Mouse (Mus musculus) bone marrow macrophage, adult 2 months (primary cell): Measurements from ENCODE around the gene Cavin1. TPM values are rescaled to one million over a fixed set of nuclear protein-coding genes. Genes with fewer than 3 reads are reported as not detected.

Experiments used
- H3K27ac ChIP-seq: 2 replicates; pipeline ENCODE4 v1.5.1; 2012; ENCODE audit warnings: low read depth, low read length; ENCODE audit not compliant: insufficient read depth
- H3K4me1 ChIP-seq: 2 replicates; pipeline ENCODE4 v1.6.1; 2012; ENCODE audit warnings: low read length; ENCODE audit not compliant: control insufficient read depth, insufficient read depth
- H3K4me3 ChIP-seq: 2 replicates; pipeline ENCODE4 v1.5.1; 2012; ENCODE audit warnings: mild to moderate bottlenecking, low read length, moderate library complexity; ENCODE audit not compliant: insufficient read depth
- CTCF ChIP-seq: IDR thresholded peaks from 2 replicates; pipeline ENCODE4 v1.5.1; 2012; ENCODE audit warnings: low read depth, mild to moderate bottlenecking, low read length, moderate library complexity
- POLR2A ChIP-seq: IDR thresholded peaks from 2 replicates; pipeline ENCODE4 v1.6.1; 2012; ENCODE audit warnings: mild to moderate bottlenecking, low read depth, low read length, borderline replicate concordance
- polyA plus RNA-seq: library from polyadenylated mRNA; stranded (reverse); fragments of >200 nt; gene quantifications from 2 replicates; pipeline ENCODE4 v1.2.4, GENCODE M21; 2012; ENCODE audit not compliant: missing spikeins, insufficient read depth, insufficient read length

Cavin1 gene
- polyA plus RNA-seq, 1 experiment: 3.8 TPM

DNA sequence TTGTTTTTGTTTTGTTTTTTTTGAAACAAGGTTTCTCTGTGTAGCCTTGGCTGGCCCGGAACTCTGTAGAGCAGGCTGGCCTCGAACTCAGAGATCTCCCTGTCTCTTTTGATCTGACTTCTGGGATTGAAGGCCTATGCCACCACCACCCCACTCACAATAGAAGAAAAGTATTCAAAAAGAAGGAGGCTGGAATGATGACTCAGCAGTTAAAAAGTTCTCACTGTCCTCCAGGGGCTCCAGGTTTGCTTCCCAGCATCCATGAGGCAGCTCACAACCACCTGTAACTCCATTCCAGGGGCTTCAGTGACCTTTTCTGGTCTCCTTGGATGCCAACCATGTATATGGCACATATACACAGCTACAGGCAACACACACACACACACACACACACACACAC is 28.1 kb upstream of the Cavin1 start:
- Histone ChIP-seq H3K4me3 (no peak overlapping the region), H3K27ac (no peak overlapping the region), H3K4me1 (peaks cover 37% of the 10 kb centered on the region)
- TF ChIP-seq CTCF (no peak), POLR2A (no peak)

DNA sequence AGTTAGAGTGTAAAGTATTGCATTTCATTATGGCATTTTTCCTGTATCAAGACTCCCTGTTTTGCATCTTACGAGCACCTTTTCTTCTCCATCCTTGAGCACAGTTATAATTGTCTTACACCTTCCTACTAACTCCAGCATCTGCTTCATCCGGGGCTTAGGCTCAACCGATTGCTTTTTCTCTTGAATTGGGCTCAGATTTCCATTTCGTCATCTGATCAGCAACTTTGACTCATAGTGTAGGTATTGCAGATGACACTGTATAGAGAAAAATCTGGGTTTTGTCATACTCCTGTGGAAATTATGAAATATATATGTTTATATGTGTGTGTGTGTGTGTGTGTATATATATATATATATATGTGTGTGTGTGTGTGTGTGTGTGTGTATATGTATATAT is 25.8 kb upstream of the Cavin1 start:
- H3K4me3 ChIP-seq: no peak overlapping the region
- no peak for TF ChIP-seq CTCF
- no peak for TF ChIP-seq POLR2A
- H3K27ac ChIP-seq: no peak overlapping the region
- H3K4me1 ChIP-seq: peaks cover 36% of the 10 kb centered on the region

DNA sequence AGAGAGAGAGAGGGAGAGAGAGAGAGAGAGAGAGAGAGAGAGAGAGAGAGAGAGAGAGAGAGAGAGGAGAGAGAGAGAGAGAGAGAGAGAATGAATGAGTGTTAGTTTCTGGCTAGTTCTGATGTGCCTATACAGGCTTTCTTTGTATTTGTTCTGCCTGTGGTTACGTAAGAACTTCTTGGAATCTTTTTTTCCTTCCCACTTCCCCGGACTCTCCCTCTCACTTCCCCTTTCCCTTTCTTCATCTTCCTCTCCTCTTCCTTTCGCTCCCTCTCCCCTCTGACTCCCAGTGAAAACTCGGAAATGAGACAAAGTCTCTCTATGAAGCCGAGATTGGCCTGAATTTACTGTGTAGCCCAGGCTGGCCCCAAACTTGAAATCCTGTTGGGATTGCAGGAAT is 24.0 kb upstream of the Cavin1 start:
- peak overlapping the region; percentile 74 for H3K27ac ChIP-seq
- H3K4me3 ChIP-seq: peak overlapping the region; percentile 42; the same call in 1 of the 2 replicates
- TF ChIP-seq POLR2A (no peak), CTCF (no peak)
- peaks cover 27% of the 10 kb centered on the region for H3K4me1 ChIP-seq

DNA sequence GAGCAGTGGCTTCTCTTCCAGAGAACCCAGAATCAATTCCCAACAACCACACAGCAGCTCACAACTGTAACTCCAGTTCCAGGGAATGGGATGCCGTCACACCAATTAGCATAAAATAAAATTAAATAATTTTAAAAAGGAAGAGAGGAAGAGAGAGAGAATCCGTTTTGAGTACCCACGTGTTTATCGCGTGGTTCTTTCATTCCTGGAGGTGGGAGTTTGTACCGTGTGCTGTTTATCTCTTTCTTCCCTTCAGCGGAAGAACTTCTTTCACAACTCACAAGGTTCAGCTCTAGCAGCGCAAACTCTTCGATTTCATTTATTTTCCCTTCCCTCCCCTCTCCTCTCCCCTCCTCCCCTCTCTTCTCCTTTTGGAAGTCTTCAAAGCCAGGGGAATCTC is 23.5 kb upstream of the Cavin1 start:
- Histone ChIP-seq H3K27ac (peak overlapping the region; percentile 74), H3K4me3 (peak overlapping the region; percentile 42; the same call in 1 of the 2 replicates), H3K4me1 (peaks cover 23% of the 10 kb centered on the region)
- no peak for TF ChIP-seq POLR2A
- TF ChIP-seq CTCF: no peak

DNA sequence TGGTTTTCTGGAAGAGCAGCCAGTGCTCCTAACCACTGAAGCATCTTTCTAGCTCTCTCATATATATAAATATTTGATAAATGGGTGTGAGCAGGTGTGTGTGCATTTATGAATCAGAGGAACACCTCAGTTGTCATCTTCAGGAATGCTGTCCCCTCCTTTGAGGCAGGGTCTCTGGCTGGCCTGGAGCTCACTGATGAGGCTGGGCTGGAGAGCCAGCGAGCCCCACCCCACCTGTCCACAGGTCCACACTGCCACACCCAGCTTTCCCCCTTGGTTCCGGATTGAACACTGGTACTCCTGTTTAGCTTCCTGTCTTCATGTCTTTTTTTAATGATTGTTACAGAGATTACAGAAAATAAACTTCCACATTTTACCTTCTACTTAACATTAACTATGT is 22.8 kb upstream of the Cavin1 start:
- Histone ChIP-seq H3K4me3 (peak overlapping the region; percentile 27), H3K27ac (peak overlapping the region; percentile 39), H3K4me1 (peaks cover 23% of the 10 kb centered on the region)
- TF ChIP-seq POLR2A: no peak
- TF ChIP-seq CTCF: no peak

DNA sequence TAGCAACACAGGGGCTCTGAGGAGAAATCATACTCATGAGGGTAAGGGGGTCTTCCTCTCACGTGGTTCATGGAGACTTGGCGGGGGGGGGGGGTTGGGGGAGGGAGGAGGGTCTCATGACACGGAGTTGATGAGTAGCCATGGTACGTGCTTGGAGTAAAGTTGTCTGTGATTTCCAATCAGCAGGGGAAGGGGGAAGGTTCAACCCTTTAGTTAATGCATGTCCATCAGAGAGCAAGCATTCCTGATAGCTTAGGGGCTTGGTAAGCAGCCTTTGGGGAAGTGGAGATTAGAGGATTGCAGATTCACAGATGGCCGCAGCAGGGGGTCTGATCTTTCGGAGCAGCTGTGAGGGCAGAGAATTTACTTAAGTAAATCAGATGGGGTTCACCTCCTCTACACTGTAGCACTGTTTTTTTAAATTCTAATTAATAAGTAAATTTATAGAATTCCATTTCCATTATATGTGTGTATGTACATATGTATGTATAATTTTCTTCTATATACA is 20.4 kb upstream of the Cavin1 start:
- Histone ChIP-seq H3K4me3 (no peak overlapping the region), H3K27ac (no peak overlapping the region), H3K4me1 (peaks cover 21% of the 10 kb centered on the region)
- TF ChIP-seq POLR2A (no peak), CTCF (no peak)

DNA sequence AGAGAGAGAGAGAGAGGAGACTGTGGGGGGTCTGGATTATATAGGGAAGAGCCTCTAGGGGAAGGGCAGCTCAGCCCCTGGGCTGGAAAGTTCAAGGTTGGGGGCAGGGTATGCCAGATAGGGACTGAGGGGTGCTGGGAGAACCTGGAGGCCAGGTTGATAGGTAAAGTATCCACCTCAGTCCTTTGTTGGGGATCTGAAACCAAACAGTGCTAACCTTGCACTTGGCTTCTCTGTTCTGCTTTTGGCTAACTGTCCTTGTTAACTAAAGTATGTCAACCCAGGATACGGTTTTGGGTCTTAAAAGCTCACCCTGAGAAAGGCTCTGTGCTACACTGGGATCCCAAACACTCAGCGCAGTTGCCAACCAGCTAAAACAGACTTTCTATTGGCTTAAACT is 19.0 kb upstream of the Cavin1 start:
- H3K4me1 ChIP-seq: peaks cover 17% of the 10 kb centered on the region

DNA sequence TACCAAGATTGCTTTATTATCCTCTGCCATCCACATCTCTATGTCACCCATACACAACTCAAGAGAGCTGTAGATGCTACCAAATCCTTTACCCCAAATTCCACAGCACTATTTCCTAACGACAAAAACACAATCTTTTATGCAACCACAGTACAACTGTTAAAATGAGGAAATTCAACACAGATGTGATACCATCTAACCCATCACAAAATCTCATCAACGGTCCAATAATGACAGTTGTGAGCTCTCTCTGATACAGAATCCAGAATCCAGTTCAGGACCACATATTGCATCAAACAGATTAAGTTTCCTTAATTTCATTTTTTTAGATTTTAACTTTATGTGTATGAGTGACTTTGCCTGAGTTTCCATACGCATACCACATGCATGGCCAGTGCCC is 18.0 kb upstream of the Cavin1 start:
- TF ChIP-seq POLR2A (no peak), CTCF (no peak)
- Histone ChIP-seq H3K27ac (no peak overlapping the region), H3K4me3 (no peak overlapping the region), H3K4me1 (peaks cover 16% of the 10 kb centered on the region)

More for the DNA sequence above, 19.0 kb upstream of the Cavin1 start:
- TF ChIP-seq CTCF: no peak
- TF ChIP-seq POLR2A: no peak
- no peak overlapping the region for H3K4me3 ChIP-seq
- H3K27ac ChIP-seq: no peak overlapping the region

DNA sequence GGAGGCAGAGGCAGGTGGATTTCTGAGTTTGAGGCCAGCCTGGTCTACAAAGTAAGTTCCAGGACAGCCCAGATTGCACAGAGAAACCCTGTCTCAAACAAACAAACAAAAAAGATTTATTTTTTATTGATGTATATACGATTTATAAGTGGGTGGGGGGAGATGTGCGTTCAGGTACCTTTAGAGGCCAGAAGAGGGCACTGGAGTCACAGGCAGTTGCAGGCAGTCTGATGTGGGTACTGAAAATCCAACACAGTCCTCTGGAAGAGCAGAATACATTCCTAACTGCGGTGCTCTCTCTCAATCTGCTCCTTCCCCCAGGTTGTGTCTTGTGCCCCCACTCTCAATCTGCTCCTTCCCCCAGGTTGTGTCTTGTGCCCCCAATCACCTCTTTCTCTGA is 14.9 kb upstream of the Cavin1 start:
- TF ChIP-seq CTCF (peak; percentile 49; the same call in 1 of the 2 replicates), POLR2A (no peak)
- Histone ChIP-seq H3K4me1 (peaks cover 10% of the 10 kb centered on the region), H3K4me3 (no peak overlapping the region), H3K27ac (no peak overlapping the region)

DNA sequence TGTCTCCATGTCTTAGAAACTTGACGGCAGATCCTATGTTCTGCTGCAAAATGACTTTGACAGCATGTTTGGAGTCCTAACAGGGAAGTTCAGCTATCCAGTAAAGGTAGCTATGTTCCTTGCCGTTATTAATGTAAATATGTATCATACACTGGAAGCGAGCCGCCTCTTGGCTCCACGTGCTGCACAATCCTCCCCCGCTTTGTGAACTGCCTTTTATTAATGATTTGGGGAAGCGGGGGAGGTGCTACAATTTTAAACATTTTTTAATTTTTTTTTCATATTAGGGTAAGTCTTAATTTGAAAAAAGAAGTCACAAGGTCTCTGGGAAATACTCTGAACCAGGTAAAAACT is 13.1 kb upstream of the Cavin1 start:
- H3K4me3 ChIP-seq: no peak overlapping the region
- H3K27ac ChIP-seq: no peak overlapping the region
- TF ChIP-seq CTCF (no peak), POLR2A (no peak)
- peaks cover 5% of the 10 kb centered on the region for H3K4me1 ChIP-seq

DNA sequence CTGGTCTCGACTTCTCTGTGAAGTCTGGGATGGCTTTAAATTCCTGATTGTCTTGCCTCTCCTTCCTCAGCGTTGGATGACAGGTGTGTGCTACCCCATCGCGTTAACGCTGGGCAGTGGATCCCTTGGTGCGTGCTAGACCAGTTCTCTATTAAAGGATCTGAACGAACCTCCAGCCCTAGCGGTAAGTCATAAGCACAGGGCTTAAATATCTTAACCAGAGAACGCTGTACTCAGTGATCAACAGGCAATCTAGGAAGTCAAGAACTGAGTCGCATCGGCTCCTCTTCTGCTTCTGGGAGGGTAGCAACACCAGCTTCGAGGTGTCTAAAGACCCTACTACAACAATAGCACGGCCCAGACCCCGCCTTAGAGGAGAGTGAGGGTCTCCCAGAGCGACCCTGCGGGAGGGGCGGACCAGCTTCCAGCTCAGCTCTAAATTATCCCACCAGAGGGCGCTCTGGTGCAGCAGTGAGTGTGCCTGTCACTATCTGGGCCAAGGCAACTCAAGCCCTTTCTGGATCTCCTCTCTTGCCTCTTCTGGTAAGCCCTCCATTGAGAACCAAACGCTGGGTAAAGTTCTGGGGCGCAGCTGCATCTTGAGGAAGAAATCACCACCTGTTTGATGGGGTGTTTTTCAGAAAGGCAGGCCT is 12.6 kb upstream of the Cavin1 start:
- Histone ChIP-seq H3K4me1 (peaks cover 5% of the 10 kb centered on the region), H3K4me3 (peak overlapping the region; percentile 48), H3K27ac (no peak overlapping the region)
- peak; percentile 96 for TF ChIP-seq CTCF
- no peak for TF ChIP-seq POLR2A

DNA sequence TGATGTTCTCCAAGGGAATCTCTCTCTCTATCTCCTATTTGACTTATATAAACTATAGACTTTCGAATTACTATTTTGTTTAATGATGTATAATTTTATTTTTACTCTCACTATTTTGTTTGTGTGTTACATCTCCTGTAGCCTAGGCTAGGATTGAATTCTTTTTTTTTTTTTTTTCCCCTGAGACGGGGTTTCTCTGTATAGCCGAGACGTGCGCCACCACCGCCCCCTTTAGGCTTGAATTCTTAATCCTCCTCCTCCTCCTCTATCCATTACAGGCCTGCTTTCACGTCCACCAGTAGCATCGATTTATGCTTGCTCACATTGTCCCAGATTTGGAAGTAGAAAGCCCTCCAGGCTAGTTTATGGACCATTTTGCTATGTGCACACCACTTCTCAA is 11.4 kb upstream of the Cavin1 start:
- TF ChIP-seq POLR2A (no peak), CTCF (no peak)
- H3K27ac ChIP-seq: no peak overlapping the region

More for the DNA sequence above, 11.4 kb upstream of the Cavin1 start:
- H3K4me1 ChIP-seq: peaks cover 5% of the 10 kb centered on the region
- no peak overlapping the region for H3K4me3 ChIP-seq
